Mouse (Mus musculus): ENCODE results near the gene Serpina3f.
"Not testable (repeated sequence)": the region's sequence is repeated elsewhere in the genome, so short reads cannot be mapped to it uniquely, and the experiment has no call there.

The Serpina3f gene

DNA sequence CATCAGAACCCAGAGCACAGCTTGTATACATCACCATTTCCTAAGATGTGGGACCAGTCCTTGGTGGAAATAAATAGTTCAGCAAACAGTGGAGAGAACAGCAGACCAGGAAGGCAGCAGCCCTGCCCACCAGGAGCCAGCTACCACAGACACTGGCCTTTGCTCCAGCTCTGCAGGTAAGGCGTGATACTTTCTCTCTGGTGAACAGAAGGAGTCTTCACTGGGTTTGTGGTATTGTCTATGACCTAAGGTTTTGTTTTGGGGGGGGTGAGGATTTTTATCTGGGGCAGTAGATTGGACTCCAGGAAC lies at the start of gene Serpina3f:
Gene Serpina3f (plus strand): TSS at position 100 of the 309 bp plus-strand sequence.
- no peak for DNase-seq

- DNase-seq, result no peak
Measured at GRCm38 (mm10) chr12:104174747-104175146, 39.6 kb upstream of the Serpina3f start.

DNA sequence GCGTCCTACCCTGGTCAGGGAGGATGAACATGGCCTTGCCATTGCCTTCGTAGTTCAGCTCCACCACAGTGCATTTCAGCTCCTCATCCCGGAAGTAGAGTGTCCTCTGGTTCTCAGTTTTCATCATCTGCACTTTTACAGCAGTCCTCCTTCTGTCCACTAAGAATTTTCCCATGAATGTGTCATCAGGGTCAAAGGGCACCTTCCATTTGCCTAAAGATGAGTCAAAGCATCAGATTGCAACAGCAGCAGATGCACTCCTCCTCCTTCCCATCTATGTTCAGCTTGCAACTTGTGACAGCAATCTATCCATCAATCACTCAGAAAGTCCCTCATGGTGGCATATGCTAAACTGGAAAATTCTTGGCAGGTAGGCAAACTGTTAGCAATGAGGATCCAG lies 38.7 kb upstream of the Serpina3f start:
- DNase-seq, result no peak

GRCm38 (mm10) chr12:104178577-104178976 lies 35.8 kb upstream of the Serpina3f start:
- DNase-seq, result no peak

GRCm38 (mm10) chr12:104178987-104179386 lies 35.4 kb upstream of the Serpina3f start:
- DNase-seq, result no peak

DNA sequence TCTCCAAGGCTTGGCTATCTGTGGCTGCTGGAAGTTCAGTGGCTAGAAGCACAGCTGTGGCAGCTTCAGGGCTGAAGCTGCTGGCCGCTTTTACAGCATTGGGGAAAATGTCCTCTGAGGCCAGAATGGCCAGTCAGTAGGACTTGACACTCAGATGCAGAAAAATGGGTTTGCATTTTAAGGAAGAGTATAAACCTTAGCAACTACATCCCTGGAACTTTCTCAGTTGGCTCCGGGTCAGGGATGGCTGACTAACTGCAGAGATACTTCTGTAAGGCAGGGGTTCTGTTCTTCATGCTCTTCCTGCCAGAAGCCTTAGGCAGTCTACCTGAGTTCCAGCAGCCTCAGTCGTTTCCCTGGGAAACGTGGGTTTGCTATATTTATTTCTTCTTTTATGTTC lies 29.3 kb upstream of the Serpina3f start:
- DNase-seq, result no peak

DNA sequence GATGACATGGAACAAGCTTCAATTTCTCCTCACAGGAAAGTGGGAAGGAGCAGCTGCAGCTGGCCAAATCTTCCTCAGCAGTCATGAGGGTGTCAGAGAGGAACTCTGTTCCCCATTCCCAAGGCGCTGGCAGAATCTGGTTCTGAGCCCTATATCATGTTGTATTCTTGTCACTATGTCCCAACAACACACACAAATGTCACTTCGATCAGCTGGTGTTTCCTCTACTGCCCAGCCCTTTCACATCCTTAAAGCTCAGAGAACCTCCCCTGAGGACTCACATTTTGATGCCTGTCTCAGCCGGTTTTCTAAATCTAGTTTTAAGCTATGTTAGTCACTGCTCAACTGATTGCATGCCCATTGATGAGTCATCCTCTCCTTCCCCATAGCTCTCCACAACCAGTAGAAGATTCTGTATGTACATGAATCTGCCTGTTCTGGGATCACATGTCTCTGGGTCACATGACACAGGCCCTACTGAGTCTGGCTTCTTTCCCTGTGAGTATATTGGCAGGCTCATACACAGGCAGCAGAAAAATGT lies 28.2 kb upstream of the Serpina3f start:
- DNase-seq, result no peak

DNA sequence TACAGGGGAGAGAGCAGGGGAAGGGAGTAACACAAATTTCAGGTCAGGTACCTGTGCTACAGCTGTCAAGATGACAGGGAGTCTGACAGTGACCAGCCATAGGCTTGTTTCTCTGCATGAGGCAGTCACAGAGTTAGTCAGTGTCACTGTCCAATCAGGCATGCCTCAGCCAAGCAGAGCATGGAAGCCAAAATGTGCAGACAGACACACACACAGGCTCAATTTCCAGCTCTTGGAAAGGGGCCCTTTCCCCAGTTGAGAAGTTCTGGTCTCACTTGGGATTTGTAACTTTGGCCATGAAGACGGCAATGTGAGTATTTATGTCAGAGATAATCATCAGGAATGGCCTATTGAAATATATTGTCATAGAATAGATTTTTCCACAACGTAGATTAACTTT lies 25.1 kb upstream of the Serpina3f start:
- no peak for DNase-seq

GRCm38 (mm10) chr12:104190852-104191251 lies 23.5 kb upstream of the Serpina3f start:
- no peak for DNase-seq

DNA sequence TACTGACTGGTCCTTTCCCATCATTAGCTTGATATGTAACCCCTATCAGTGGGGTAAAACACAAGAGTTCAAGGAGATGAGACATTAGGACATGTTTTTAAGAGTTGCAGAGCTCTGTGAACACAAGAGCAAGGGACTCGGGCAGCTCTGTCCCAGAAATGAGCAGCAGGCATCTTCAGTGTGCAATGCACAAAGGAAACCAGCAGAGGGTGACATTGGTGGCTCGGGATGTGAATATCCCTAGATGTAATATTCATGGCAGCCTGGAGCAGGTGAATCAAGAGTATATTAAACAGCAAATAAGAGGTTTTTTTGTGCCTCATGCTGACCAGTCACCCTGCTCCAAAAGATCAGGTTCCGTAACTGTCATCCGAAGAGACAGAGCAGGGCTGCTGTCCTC lies 5.2 kb upstream of the Serpina3f start:
- no peak for DNase-seq

DNA sequence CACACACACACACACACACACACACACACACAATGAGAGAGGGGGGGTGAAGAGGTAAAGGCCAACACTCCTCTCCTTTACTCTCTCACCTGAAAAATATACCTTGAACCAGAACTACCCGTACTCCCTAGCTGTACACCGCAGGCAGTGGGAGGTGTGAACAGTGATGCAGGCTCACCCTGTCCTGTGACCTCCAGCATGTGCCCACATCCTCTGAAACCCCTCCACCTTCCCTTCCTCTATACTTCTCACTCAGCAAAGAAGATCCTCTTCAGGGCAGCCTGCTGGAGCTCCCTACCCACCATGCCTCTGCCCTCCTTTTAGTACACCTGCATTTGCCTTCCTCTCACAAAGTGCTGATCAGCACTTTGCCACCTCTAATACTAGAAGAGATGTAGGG lies 4.5 kb upstream of the Serpina3f start:
- DNase-seq, result no peak

DNA sequence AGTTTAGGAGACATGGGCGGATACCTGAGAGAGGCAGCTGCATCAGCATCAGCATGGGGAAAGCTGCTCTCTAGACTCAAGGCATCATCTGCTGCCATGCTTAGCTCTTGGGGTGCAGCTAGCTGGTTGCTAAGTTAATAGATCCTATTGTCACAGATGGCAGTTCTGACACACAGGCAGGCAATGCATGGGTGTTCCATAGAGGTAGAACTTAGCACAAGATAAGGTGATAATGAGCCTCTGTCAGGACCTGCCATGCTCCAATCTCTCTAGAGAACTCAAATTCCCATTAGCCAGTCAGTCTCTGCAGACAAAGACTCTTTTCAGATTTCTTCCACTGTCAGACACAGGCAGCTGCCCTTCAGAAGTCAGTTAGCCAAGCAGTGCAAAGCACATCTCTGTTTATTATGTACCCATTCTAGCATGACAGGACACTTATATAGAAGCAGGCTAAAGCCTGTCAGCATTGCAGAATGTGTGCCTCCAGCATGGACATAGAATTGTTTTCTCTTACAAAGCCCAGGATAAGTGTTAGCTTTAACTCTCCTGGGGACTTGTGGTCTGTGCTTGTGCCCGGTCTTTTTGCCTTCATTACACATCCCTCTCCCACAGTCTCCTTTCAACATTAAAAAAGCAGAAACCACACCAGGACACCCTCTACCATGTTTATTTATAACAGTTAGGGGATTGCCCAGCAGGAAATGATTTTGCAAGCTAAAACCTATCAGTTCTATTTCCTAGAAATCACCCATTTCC lies 477 bp upstream of the Serpina3f start:
- no peak for DNase-seq

- DNase-seq, result no peak
Measured at GRCm38 (mm10) chr12:104215249-104215648, 905 bp downstream of the Serpina3f start.

DNA sequence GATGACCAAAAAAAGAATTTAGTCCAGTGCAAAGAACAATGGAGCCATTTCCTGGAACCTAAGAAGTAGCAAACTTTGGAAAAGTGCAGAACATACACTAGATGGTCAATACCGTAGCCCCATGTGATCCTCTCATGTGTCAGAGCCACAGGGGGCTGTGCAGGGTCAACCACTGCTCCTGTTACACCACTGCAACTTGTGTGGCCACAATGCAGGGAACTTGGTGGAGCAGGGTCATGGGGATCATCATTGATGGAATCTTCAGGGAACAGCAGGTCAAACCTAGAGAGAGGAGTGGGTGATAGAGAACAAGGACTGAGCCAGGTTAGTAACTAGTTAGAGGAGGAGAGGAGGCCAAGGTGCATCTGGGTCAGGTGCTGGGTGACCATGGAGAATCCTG lies 7.3 kb downstream of the Serpina3f start:
- no peak for DNase-seq

DNA sequence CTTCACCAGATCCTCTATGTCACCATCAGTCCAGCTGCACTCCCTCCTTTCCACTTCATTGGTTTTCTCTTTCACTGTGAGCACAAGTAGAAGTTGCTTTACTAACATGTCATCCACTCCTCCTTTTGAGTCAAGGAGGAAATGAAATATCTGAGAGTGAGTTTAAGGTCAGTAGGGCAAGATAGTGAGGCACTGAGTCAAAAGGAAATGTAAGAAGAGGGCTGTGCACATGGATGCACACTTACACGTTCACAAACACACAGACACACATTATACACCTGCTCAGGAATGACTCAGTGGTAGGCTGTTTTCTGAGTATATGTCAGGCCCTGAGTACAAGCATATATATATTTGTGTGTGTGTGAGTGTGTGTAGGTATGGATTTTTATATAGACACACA lies 9.3 kb downstream of the Serpina3f start:
- DNase-seq, result no peak

GRCm38 (mm10) chr12:104224598-104225300 lies 10.4 kb downstream of the Serpina3f start:
- DNase-seq, result no peak

DNA sequence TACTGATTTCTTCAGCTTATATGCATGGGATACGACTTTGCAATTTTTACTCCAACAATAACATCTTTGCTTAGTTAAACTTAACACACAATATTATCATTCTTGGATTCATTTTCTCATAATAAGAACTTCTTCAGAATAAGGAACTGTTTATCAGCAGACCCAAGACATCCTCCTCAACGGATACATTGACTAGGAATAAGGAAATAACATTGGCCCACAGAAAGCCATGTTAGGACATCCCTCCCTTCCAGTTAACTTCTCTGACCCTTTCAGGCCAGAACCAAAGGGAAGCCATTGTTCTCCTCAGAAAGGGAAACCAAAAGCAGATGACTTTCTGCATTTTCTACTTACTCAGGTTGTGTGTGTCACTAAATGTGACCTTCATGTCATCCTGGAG lies 16.4 kb downstream of the Serpina3f start:
- DNase-seq, result no peak

GRCm38 (mm10) chr12:104235915-104236314 lies 21.6 kb downstream of the Serpina3f start, which contains the start of gene Serpina3g:
TSS of gene Serpina3g (plus strand) at chr12:104236245.
- no peak for DNase-seq

DNA sequence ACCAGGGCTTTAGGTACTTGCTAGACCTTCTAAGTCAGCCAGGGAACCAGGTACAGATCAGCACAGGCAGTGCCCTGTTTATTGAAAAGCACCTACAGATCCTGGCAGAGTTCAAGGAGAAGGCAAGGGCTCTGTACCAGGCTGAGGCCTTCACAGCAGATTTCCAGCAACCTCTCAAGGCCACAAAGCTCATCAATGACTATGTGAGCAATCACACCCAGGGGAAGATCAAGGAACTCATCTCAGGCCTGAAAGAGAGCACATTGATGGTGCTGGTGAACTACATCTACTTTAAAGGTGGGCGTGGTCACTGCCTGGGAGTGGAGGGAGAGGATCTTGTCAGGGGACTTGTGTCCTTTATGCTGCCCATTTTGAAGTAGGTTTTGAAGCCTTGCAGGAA lies 23.7 kb downstream of the Serpina3f start:
- DNase-seq, result not testable (repeated sequence)

DNA sequence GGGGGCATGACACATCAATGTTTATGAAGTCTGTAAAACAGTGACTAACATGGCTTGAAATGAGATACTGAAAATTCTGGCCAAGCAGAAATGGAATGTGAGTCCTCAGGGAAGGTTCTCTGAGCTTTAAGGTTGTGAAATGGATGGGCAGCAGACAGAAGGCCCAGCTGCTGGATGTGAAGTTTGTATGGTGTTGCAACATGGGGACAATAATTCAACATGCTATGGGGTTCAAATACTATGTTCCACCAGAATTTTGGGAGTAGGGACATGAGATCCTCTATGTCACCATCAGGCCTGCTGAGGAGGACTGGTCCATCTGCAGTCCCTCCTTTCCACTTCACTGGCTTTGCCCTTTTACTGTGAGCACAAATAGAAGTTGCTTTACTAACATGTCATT lies 29.0 kb downstream of the Serpina3f start:
- no peak for DNase-seq

DNA sequence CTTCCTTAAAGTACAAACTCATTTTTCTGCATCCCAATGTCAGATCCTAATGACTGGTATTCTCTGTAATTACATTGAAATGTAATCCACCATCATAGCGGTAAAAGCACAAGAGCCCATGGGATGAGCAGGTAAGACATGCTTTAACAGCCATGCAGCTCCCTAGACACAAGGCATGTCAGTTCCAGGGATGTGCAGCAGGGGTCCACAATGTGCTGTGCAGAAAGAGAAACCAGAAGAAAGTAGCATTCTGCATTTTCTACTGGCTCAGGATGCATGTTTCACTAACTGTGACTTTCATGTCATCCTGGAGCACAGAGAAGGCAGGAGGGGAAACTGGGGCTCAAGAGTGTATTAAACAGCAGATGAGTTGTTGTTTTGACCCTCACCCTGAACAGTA lies 30.7 kb downstream of the Serpina3f start:
- DNase-seq, result no peak

DNA sequence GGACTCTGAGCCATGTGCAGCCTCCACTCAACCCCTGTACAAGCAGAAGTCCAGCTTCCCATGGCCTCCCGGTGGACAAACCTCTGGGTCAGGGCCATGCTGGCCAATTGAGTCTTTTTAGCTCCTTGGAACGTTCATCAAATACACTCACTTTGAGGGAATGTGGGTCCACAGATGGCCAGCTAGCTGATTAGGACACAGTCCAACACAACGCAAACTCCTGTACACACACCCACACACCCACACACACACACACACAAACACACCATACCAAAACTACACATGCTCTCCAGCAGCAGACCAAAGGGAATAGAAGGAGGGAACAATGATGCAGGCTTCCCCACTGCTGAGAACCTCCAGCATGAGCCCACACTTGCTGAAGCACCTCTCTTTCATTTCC lies 31.3 kb downstream of the Serpina3f start:
- DNase-seq, result no peak

DNA sequence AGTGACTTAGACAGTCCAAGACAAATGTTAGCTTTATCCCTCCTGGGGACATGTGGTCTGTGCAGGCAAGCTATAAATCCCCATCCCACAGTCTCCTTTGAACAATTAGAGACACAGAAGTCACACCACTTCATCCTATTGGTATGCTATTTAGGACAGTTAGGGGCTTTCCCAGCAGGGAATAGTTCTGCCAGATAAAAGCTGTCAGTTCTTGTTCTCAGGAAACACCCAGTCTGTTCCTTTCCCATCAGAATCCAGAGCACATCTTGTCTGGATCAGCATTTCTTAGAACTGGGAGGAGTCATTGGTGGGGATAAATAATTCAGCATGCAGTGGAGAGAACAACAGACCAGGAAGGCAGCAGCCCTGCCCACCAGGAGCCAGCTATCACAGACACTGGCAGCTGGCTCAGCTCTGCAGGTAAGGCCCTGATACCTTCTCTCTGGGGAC lies 33.2 kb downstream of the Serpina3f start:
- DNase-seq, result no peak

DNA sequence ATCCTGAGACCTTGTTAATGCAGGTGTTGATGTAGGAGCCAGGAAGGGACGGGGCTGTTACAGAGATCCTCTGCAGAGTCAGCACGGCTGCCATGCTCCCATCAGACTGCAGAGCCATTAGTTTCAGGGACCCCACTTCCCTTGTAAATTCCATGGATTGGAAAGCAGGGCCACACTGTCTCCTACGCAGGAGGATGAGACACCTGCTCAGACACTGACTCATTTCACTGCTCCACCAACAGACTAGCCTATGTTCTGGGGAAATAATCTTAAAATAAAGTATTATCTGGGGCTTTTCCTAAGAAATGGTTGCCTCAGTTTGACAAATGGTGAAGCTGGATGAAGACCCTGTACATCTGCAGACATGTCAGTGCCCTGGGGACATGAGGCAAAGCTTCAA lies 33.9 kb downstream of the Serpina3f start:
- no peak for DNase-seq

Measured in kidney, adult 18-20 months (tissue).